Comparison of ENCODE assay signal across 8 mouse cellular contexts in genomic region chr16:56037138-56038010, GRCm38 (mm10). TPM values are rescaled to one million over a fixed set of nuclear protein-coding genes. Genes with fewer than 3 reads are reported as not detected.
A peak's percentile ranks its signal among the peaks of the same experiment; 100 is the strongest.
DNase-seq lines count a peak whose midpoint lies in the region; ATAC-seq and TF ChIP-seq lines count a peak whose summit lies in the region.

Trmt10c (minus strand) TSS chr16:56037819.

- no peaks in the 10 kb centered on the region for H3K9me3 ChIP-seq in lung, embryonic 15.5 days

- WGBS in lung, embryonic 15.5 days = under 1% methylated on average over 63 of the region's 63 CpGs
- under 1% methylated on average over 63 of the region's 63 CpGs for WGBS in olfactory bulb, adult 2 months

- TF ChIP-seq CTCF in olfactory bulb, adult 2 months (IDR thresholded peaks at IDR 0.05; ENCODE audit: insufficient read depth, low read depth, low read length) = no peak

- DNase-seq in MN1 (ENCODE audit: low spot score) = peak; percentile 90
- peak; percentile 91 for DNase-seq in cerebellum, adult 8-10 months
- DNase-seq in forelimb bud, embryonic 11.5 days (ENCODE audit: low read depth, low spot score) = peak; percentile 94
- DNase-seq in layer of hippocampus, adult 9-10 months (ENCODE audit: low spot score) = peak; percentile 64
- DNase-seq in thymus, adult 18-20 months = peak; percentile 82 to 86

- H3K27ac ChIP-seq in lung, embryonic 15.5 days = peak within 1 kb of the TSS; percentile 90
- peak within 1 kb of the TSS; percentile 95 for H3K27ac ChIP-seq in olfactory bulb, adult 2 months (ENCODE audit: insufficient read depth, low read depth, low read length)

- peak; percentile 93 to 99 for ATAC-seq in hematopoietic stem cell, adult 5-6 weeks (replicated peaks in 1 of 2; ENCODE audit: insufficient read depth in 1 of 2, low FRiP score in 2 of 2, low TSS enrichment in 1 of 2, low read depth in 1 of 2, poor library complexity in 2 of 2, severe bottlenecking in 2 of 2)
- ATAC-seq in lung, embryonic 15.5 days (ENCODE audit: borderline replicate concordance, extremely low read depth, low FRiP score, low TSS enrichment) = peak; percentile 100

- no peaks in the 10 kb centered on the region for H3K27me3 ChIP-seq in lung, embryonic 15.5 days

- H3K4me1 ChIP-seq in lung, embryonic 15.5 days = peaks cover 13% of the 10 kb centered on the region
- no peaks in the 10 kb centered on the region for H3K4me1 ChIP-seq in olfactory bulb, adult 2 months (ENCODE audit: control insufficient read depth, insufficient read depth, low read length)

- peak within 1 kb of the TSS; percentile 69 for H3K4me3 ChIP-seq in lung, embryonic 15.5 days
- peak within 1 kb of the TSS; percentile 92 for H3K4me3 ChIP-seq in olfactory bulb, adult 2 months (ENCODE audit: insufficient read depth, low read depth, low read length)

- peaks cover 26% of the 10 kb centered on the region for H3K36me3 ChIP-seq in lung, embryonic 15.5 days

- peak; percentile 91 for TF ChIP-seq POLR2A in olfactory bulb, adult 2 months (IDR thresholded peaks at IDR 0.05; ENCODE audit: insufficient read depth, low read depth, low read length)

- peak within 1 kb of the TSS; percentile 76 for H3K9ac ChIP-seq in lung, embryonic 15.5 days

- peak within 1 kb of the TSS; percentile 74 for H3K4me2 ChIP-seq in lung, embryonic 15.5 days

RNA-seq across cellular contexts. Expression of gene Trmt10c, which starts in this region (rescaled TPM):
- total RNA-seq in hematopoietic stem cell, adult 5-6 weeks (2017) = 49.7 and 56.0 TPM in 2 replicates
- 25.4 TPM in 2 replicates for polyA plus RNA-seq in lung, embryonic 15.5 days (2015; fragmentation: Nextera tagmentation; extraction: Ambion mirVana)
- not detected in 2 replicates for polyA plus RNA-seq in olfactory bulb, adult 2 months (2012; ENCODE audit: insufficient read depth, insufficient read length, low replicate concordance, missing spikeins)

Comparison
In these comparisons a context has a peak if more than half of its experiments do, and no peak if none do; other contexts are left out.
1. Peak in every context shown above with its lines: DNase-seq, ATAC-seq, H3K4me3 ChIP-seq and H3K27ac ChIP-seq.
2. RNA of gene Trmt10c (polyA plus RNA-seq): 25.4 TPM in lung, embryonic 15.5 days; not detected in olfactory bulb, adult 2 months; every median in the first group is over 10 times any median in the second.